ENCODE assay signal across 19 mouse cellular contexts in genomic region chr17:78635616-78636015, GRCm38 (mm10).
"Had no signal": no experiment of that assay in that cellular context is flagged by ENCODE, and none has a peak within 500 bp of the region (broad histone marks: within the 10 kb centered on the region; RNA-seq: fewer than 3 reads in every experiment).

No protein-coding gene starts in this region.

- H3K4me3 ChIP-seq: midbrain, embryonic 10.5 days; midbrain, embryonic 12.5 days; myocyte; neural tube, embryonic 13.5 days; neural tube, embryonic 15.5 days had no signal

- H3K27ac ChIP-seq: midbrain, embryonic 10.5 days; midbrain, embryonic 12.5 days; neural tube, embryonic 13.5 days; neural tube, embryonic 15.5 days had no signal

- H3K9me3 ChIP-seq: midbrain, embryonic 10.5 days; midbrain, embryonic 12.5 days; neural tube, embryonic 13.5 days; neural tube, embryonic 15.5 days had no signal

- DNase-seq: lung, adult 18-20 months; lung, embryonic 14.5 days; lung, postnatal 10 days; lung, postnatal 4 days; midbrain, embryonic 14.5 days; retina, postnatal 1 day; right cerebral cortex, adult 18-20 months; right cerebral cortex, postnatal 25 days; right cerebral cortex, postnatal 4 days; spleen, adult 18-20 months; thymus, adult 18-20 months; thymus, postnatal 14 days; thymus, postnatal 36 days had no signal

- H3K4me1 ChIP-seq: midbrain, embryonic 10.5 days; midbrain, embryonic 12.5 days; neural tube, embryonic 13.5 days; neural tube, embryonic 15.5 days had no signal

- H3K36me3 ChIP-seq: midbrain, embryonic 10.5 days; midbrain, embryonic 12.5 days; neural tube, embryonic 13.5 days; neural tube, embryonic 15.5 days had no signal

- H3K27me3 ChIP-seq: midbrain, embryonic 12.5 days; neural tube, embryonic 13.5 days; neural tube, embryonic 15.5 days had no signal

- ATAC-seq: midbrain, embryonic 16.5 days had no signal

- H3K4me2 ChIP-seq: lung, embryonic 14.5 days; midbrain, embryonic 12.5 days; neural tube, embryonic 13.5 days; neural tube, embryonic 15.5 days had no signal

- H3K9ac ChIP-seq: lung, embryonic 14.5 days; midbrain, embryonic 12.5 days; neural tube, embryonic 13.5 days; neural tube, embryonic 15.5 days had no signal
